Mouse (Mus musculus): ENCODE data around the gene Ap2a1. TPM values are rescaled to one million over a fixed set of nuclear protein-coding genes. Genes with fewer than 3 reads are reported as not detected.

Gene Ap2a1
- polyA plus RNA-seq, 1 experiment = 323 TPM

- peak; percentile 6; the same call in 1 of the 2 replicates for TF ChIP-seq CTCF (IDR thresholded peaks at IDR 0.05; ENCODE audit: control insufficient read depth, insufficient read depth, insufficient replicate concordance, low read depth, low read length)
- peak; percentile 42; the same call in 1 of the 2 replicates for TF ChIP-seq POLR2A (IDR thresholded peaks at IDR 0.05; ENCODE audit: control insufficient read depth, low read depth, low read length)
- Histone ChIP-seq H3K27ac (ENCODE audit: control insufficient read depth, insufficient read depth, low read depth, low read length) (peak overlapping the region; percentile 68), H3K4me1 (ENCODE audit: control insufficient read depth, insufficient read depth, low read length) (peaks cover 32% of the 10 kb centered on the region), H3K4me3 (ENCODE audit: control insufficient read depth, low read depth, low read length) (peak overlapping the region; percentile 82), H3K36me3 (ENCODE audit: control insufficient read depth, insufficient read depth, low read length) (no peaks in the 10 kb centered on the region; the same call in 1 of the 2 replicates), H3K27me3 (ENCODE audit: control insufficient read depth, insufficient read depth, low read length) (no peaks in the 10 kb centered on the region)
Observed at GRCm38 (mm10) chr7:44970231-44970691, 41.0 kb upstream of the Ap2a1 start.

- peaks cover 14% of the 10 kb centered on the region for H3K4me1 ChIP-seq (ENCODE audit: control insufficient read depth, insufficient read depth, low read length)
- H3K36me3 ChIP-seq (ENCODE audit: control insufficient read depth, insufficient read depth, low read length) = no peaks in the 10 kb centered on the region; the same call in 1 of the 2 replicates
- TF ChIP-seq POLR2A (IDR thresholded peaks at IDR 0.05; ENCODE audit: control insufficient read depth, low read depth, low read length) = no peak
- no peak for TF ChIP-seq CTCF (IDR thresholded peaks at IDR 0.05; ENCODE audit: control insufficient read depth, insufficient read depth, insufficient replicate concordance, low read depth, low read length)
- H3K27me3 ChIP-seq (ENCODE audit: control insufficient read depth, insufficient read depth, low read length) = no peaks in the 10 kb centered on the region
- H3K27ac ChIP-seq (ENCODE audit: control insufficient read depth, insufficient read depth, low read depth, low read length) = no peak overlapping the region
- no peak overlapping the region for H3K4me3 ChIP-seq (ENCODE audit: control insufficient read depth, low read depth, low read length)
Observed at GRCm38 (mm10) chr7:44966638-44967037, 37.3 kb upstream of the Ap2a1 start.

GRCm38 (mm10) chr7:44965975-44966374 is 36.7 kb upstream of the Ap2a1 start:
- Histone ChIP-seq H3K27ac (ENCODE audit: control insufficient read depth, insufficient read depth, low read depth, low read length) (no peak overlapping the region), H3K36me3 (ENCODE audit: control insufficient read depth, insufficient read depth, low read length) (no peaks in the 10 kb centered on the region; the same call in 1 of the 2 replicates), H3K27me3 (ENCODE audit: control insufficient read depth, insufficient read depth, low read length) (no peaks in the 10 kb centered on the region), H3K4me1 (ENCODE audit: control insufficient read depth, insufficient read depth, low read length) (peaks cover 9% of the 10 kb centered on the region), H3K4me3 (ENCODE audit: control insufficient read depth, low read depth, low read length) (no peak overlapping the region)
- no peak for TF ChIP-seq POLR2A (IDR thresholded peaks at IDR 0.05; ENCODE audit: control insufficient read depth, low read depth, low read length)
- no peak for TF ChIP-seq CTCF (IDR thresholded peaks at IDR 0.05; ENCODE audit: control insufficient read depth, insufficient read depth, insufficient replicate concordance, low read depth, low read length)

GRCm38 (mm10) chr7:44964990-44965389 is 35.7 kb upstream of the Ap2a1 start:
- Histone ChIP-seq H3K27ac (ENCODE audit: control insufficient read depth, insufficient read depth, low read depth, low read length) (no peak overlapping the region), H3K36me3 (ENCODE audit: control insufficient read depth, insufficient read depth, low read length) (no peaks in the 10 kb centered on the region; the same call in 1 of the 2 replicates), H3K4me1 (ENCODE audit: control insufficient read depth, insufficient read depth, low read length) (no peaks in the 10 kb centered on the region; the same call in 1 of the 2 replicates), H3K4me3 (ENCODE audit: control insufficient read depth, low read depth, low read length) (no peak overlapping the region), H3K27me3 (ENCODE audit: control insufficient read depth, insufficient read depth, low read length) (no peaks in the 10 kb centered on the region)
- no peak for TF ChIP-seq CTCF (IDR thresholded peaks at IDR 0.05; ENCODE audit: control insufficient read depth, insufficient read depth, insufficient replicate concordance, low read depth, low read length)
- no peak for TF ChIP-seq POLR2A (IDR thresholded peaks at IDR 0.05; ENCODE audit: control insufficient read depth, low read depth, low read length)

- H3K4me3 ChIP-seq (ENCODE audit: control insufficient read depth, low read depth, low read length) = no peak overlapping the region
- H3K27ac ChIP-seq (ENCODE audit: control insufficient read depth, insufficient read depth, low read depth, low read length) = no peak overlapping the region
- TF ChIP-seq POLR2A (IDR thresholded peaks at IDR 0.05; ENCODE audit: control insufficient read depth, low read depth, low read length) (no peak), CTCF (IDR thresholded peaks at IDR 0.05; ENCODE audit: control insufficient read depth, insufficient read depth, insufficient replicate concordance, low read depth, low read length) (no peak)
- H3K4me1 ChIP-seq (ENCODE audit: control insufficient read depth, insufficient read depth, low read length) = no peaks in the 10 kb centered on the region
- no peaks in the 10 kb centered on the region; the same call in 1 of the 2 replicates for H3K36me3 ChIP-seq (ENCODE audit: control insufficient read depth, insufficient read depth, low read length)
- H3K27me3 ChIP-seq (ENCODE audit: control insufficient read depth, insufficient read depth, low read length) = no peaks in the 10 kb centered on the region
Observed at GRCm38 (mm10) chr7:44962831-44963230, 33.5 kb upstream of the Ap2a1 start.

GRCm38 (mm10) chr7:44962337-44962736 is 33.0 kb upstream of the Ap2a1 start:
- H3K27me3 ChIP-seq (ENCODE audit: control insufficient read depth, insufficient read depth, low read length) = no peaks in the 10 kb centered on the region

GRCm38 (mm10) chr7:44960512-44960910 is 31.2 kb upstream of the Ap2a1 start:
- Histone ChIP-seq H3K36me3 (ENCODE audit: control insufficient read depth, insufficient read depth, low read length) (no peaks in the 10 kb centered on the region), H3K4me1 (ENCODE audit: control insufficient read depth, insufficient read depth, low read length) (no peaks in the 10 kb centered on the region)
- TF ChIP-seq POLR2A (IDR thresholded peaks at IDR 0.05; ENCODE audit: control insufficient read depth, low read depth, low read length) (no peak), CTCF (IDR thresholded peaks at IDR 0.05; ENCODE audit: control insufficient read depth, insufficient read depth, insufficient replicate concordance, low read depth, low read length) (no peak)

More at GRCm38 (mm10) chr7:44962337-44962736, 33.0 kb upstream of the Ap2a1 start:
- no peaks in the 10 kb centered on the region for H3K4me1 ChIP-seq (ENCODE audit: control insufficient read depth, insufficient read depth, low read length)
- H3K27ac ChIP-seq (ENCODE audit: control insufficient read depth, insufficient read depth, low read depth, low read length) = no peak overlapping the region
- TF ChIP-seq CTCF (IDR thresholded peaks at IDR 0.05; ENCODE audit: control insufficient read depth, insufficient read depth, insufficient replicate concordance, low read depth, low read length) (no peak), POLR2A (IDR thresholded peaks at IDR 0.05; ENCODE audit: control insufficient read depth, low read depth, low read length) (no peak)
- no peak overlapping the region for H3K4me3 ChIP-seq (ENCODE audit: control insufficient read depth, low read depth, low read length)
- no peaks in the 10 kb centered on the region; the same call in 1 of the 2 replicates for H3K36me3 ChIP-seq (ENCODE audit: control insufficient read depth, insufficient read depth, low read length)

More at GRCm38 (mm10) chr7:44960512-44960910, 31.2 kb upstream of the Ap2a1 start:
- Histone ChIP-seq H3K27me3 (ENCODE audit: control insufficient read depth, insufficient read depth, low read length) (no peaks in the 10 kb centered on the region), H3K27ac (ENCODE audit: control insufficient read depth, insufficient read depth, low read depth, low read length) (no peak overlapping the region), H3K4me3 (ENCODE audit: control insufficient read depth, low read depth, low read length) (no peak overlapping the region)

Measured in testis, adult 2 months (tissue).